In the genomic region with DNA sequence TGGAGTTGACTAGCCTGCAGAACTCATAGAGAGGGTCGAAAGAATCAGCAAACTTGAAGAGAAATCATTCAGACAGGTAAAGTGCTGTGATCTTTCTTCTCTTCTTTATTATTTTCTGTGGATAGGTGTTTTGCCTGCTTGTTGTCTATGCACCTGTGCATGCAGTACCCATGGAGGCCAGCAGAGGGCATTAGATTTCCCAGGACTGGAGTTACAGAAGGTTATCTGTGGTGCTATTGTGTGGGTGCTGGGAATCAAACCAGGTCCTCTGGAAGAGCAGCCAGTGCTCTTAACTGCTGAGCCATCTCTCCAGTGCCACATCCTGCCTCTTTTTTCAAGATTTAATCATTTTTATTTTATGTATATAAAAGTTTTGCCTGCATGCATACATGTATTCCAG, we compare ENCODE assay signal across 8 mouse cellular contexts. TPM values are rescaled to one million over a fixed set of nuclear protein-coding genes. Genes with fewer than 3 reads are reported as not detected.
DNase-seq lines count a peak whose midpoint lies in the region; TF ChIP-seq lines count a peak whose summit lies in the region.

No protein-coding gene starts in this region.

- DNase-seq in heart, adult 2 months, result peak in 1 of 2 experiments; percentile 23
- DNase-seq in heart, embryonic 10.5 days (ENCODE audit: low spot score), result no peak
- DNase-seq in 3T3-L1 (ENCODE audit: low read depth, low spot score), result peak; percentile 34
- DNase-seq in T-cell, adult 2 months (ENCODE audit: low spot score), result peak; percentile 62
- DNase-seq in lung, postnatal 14 days, result peak; percentile 36
- DNase-seq in frontal cortex, postnatal 10 days (ENCODE audit: low spot score in 2 of 2), result no peak
- DNase-seq in right cerebral cortex, adult 18-20 months, result no peak
- no peak for DNase-seq in ovary, adult 18-20 months (ENCODE audit: low spot score)

- H3K4me3 ChIP-seq in heart, adult 2 months, result no peak overlapping the region
- no peak overlapping the region for H3K4me3 ChIP-seq in heart, embryonic 10.5 days

- no peak overlapping the region for H3K9ac ChIP-seq in heart, adult 2 months (ENCODE audit: low read depth, low read length)

- peak; percentile 64 for TF ChIP-seq CTCF in heart, adult 2 months (IDR thresholded peaks at IDR 0.05)

- TF ChIP-seq EP300 in heart, adult 2 months (IDR thresholded peaks at IDR 0.05; ENCODE audit: insufficient read depth, low read depth, low read length), result no peak

- intact Hi-C loops in heart, adult 2 months (cut with DNase I), result no loop called here

- no peaks in the 10 kb centered on the region for H3K9me3 ChIP-seq in heart, embryonic 10.5 days

- no peak overlapping the region for H3K27ac ChIP-seq in heart, adult 2 months
- H3K27ac ChIP-seq in heart, embryonic 10.5 days, result no peak overlapping the region

- no peaks in the 10 kb centered on the region for H3K4me1 ChIP-seq in heart, adult 2 months (ENCODE audit: control insufficient read depth, insufficient read depth, low read length)
- H3K4me1 ChIP-seq in heart, embryonic 10.5 days, result 0 out of 2 replicates have a peak, but pooled peaks cover 3% of the 10 kb centered on the region

- H3K27me3 ChIP-seq in heart, adult 2 months (ENCODE audit: control insufficient read depth, insufficient read depth, low read length), result no peaks in the 10 kb centered on the region
- H3K27me3 ChIP-seq in heart, embryonic 10.5 days (ENCODE audit: insufficient read depth, poor library complexity, severe bottlenecking), result no peaks in the 10 kb centered on the region

- TF ChIP-seq POLR2A in heart, adult 2 months (IDR thresholded peaks at IDR 0.05; ENCODE audit: insufficient read depth, low read depth, low read length), result no peak

- no peaks in the 10 kb centered on the region for H3K36me3 ChIP-seq in heart, adult 2 months (ENCODE audit: control insufficient read depth, insufficient read depth, low read length)
- H3K36me3 ChIP-seq in heart, embryonic 10.5 days, result no peaks in the 10 kb centered on the region

- 52% methylated on average over 1 of the region's 1 CpGs for WGBS in heart, adult 2 months
- WGBS in heart, embryonic 10.5 days, result 45% methylated on average over 1 of the region's 1 CpGs

- H3K79me2 ChIP-seq in heart, adult 2 months (replicated peaks; ENCODE audit: control insufficient read depth, insufficient read depth, low read length), result no peaks in the 10 kb centered on the region

RNA-seq across cellular contexts. Expression of gene Fgd3, which starts 28.7 kb away (rescaled TPM):
- total RNA-seq in heart, adult 2 months (2021), result 1 to 10 TPM in 1 of 2 experiments, under 1 TPM in 1; 0.96 to 1.0 TPM
- 0.96 and 0.97 TPM in 2 replicates for polyA plus RNA-seq in heart, adult 2 months (2012; rRNA removed)
- polyA plus RNA-seq in heart, embryonic 10.5 days (2016; fragmentation: Nextera tagmentation; extraction: Ambion mirVana), result 0.26 and 0.45 TPM in 2 replicates

RNA-seq across cellular contexts. Expression of gene Susd3, which starts 42.9 kb away (rescaled TPM):
- under 1 TPM; 0.32 to 0.63 TPM for total RNA-seq in heart, adult 2 months (2021)
- polyA plus RNA-seq in heart, adult 2 months (2012; rRNA removed), result 1.1 and 1.4 TPM in 2 replicates
- polyA plus RNA-seq in heart, embryonic 10.5 days (2016; fragmentation: Nextera tagmentation; extraction: Ambion mirVana), result 0.41 and 1.1 TPM in 2 replicates

RNA-seq across cellular contexts. Expression of gene Bicd2, which starts 50.0 kb away (rescaled TPM):
- 10 to 100 TPM; 72.4 to 77.6 TPM for total RNA-seq in heart, adult 2 months (2021)
- polyA plus RNA-seq in heart, adult 2 months (2012; rRNA removed), result 44.5 and 64.2 TPM in 2 replicates
- 37.5 and 46.7 TPM in 2 replicates for polyA plus RNA-seq in heart, embryonic 10.5 days (2016; fragmentation: Nextera tagmentation; extraction: Ambion mirVana)

Comparison
In these comparisons a context has a peak if more than half of its experiments do, and no peak if none do; other contexts are left out.
1. DNase-seq: peak in 3T3-L1 (single experiment), T-cell, adult 2 months (single experiment) and lung, postnatal 14 days (single experiment); none in heart, embryonic 10.5 days (single experiment), frontal cortex, postnatal 10 days (0 of 2), right cerebral cortex, adult 18-20 months (single experiment) and ovary, adult 18-20 months (single experiment).